Mouse (Mus musculus): ENCODE data around the gene Clmn. TPM values are rescaled to one million over a fixed set of nuclear protein-coding genes. Genes with fewer than 3 reads are reported as not detected.

The Clmn gene
- polyA plus RNA-seq, 1 experiment, result 21.3 TPM

- no peaks in the 10 kb centered on the region for H3K4me1 ChIP-seq (ENCODE audit: control insufficient read depth, insufficient read depth, low read length)
- no peak for DNase-seq
- WGBS, result 94% methylated on average over 10 of the region's 10 CpGs
- TF ChIP-seq CTCF (conservative IDR thresholded peaks at IDR 0.05; ENCODE audit: insufficient read depth, insufficient read length, low read depth, low read length) (no peak), POLR2A (IDR thresholded peaks at IDR 0.05; ENCODE audit: low read depth, low read length) (no peak)
- H3K27me3 ChIP-seq (replicated peaks; ENCODE audit: control insufficient read depth, insufficient read depth, low read length), result no peaks in the 10 kb centered on the region
- H3K36me3 ChIP-seq (ENCODE audit: control insufficient read depth, insufficient read depth, low read length), result peaks cover 4% of the 10 kb centered on the region
- no peak overlapping the region for H3K27ac ChIP-seq (ENCODE audit: insufficient read depth, low read depth, low read length)
- H3K4me3 ChIP-seq (ENCODE audit: insufficient read depth, low read depth, low read length), result no peak overlapping the region
These were observed 142.8 kb downstream of the Clmn start for GRCm38 (mm10) chr12:104722056-104722455.

GRCm38 (mm10) chr12:104721011-104721410, 143.9 kb downstream of the Clmn start:
- 57% methylated on average over 3 of the region's 3 CpGs for WGBS
- H3K27me3 ChIP-seq (replicated peaks; ENCODE audit: control insufficient read depth, insufficient read depth, low read length), result no peaks in the 10 kb centered on the region
- H3K27ac ChIP-seq (ENCODE audit: insufficient read depth, low read depth, low read length), result no peak overlapping the region
- peaks cover 3% of the 10 kb centered on the region for H3K36me3 ChIP-seq (ENCODE audit: control insufficient read depth, insufficient read depth, low read length)
- H3K4me1 ChIP-seq (ENCODE audit: control insufficient read depth, insufficient read depth, low read length), result no peaks in the 10 kb centered on the region
- no peak overlapping the region for H3K4me3 ChIP-seq (ENCODE audit: insufficient read depth, low read depth, low read length)
- no peak for TF ChIP-seq CTCF (conservative IDR thresholded peaks at IDR 0.05; ENCODE audit: insufficient read depth, insufficient read length, low read depth, low read length)
- no peak for DNase-seq

- Histone ChIP-seq H3K4me1 (ENCODE audit: control insufficient read depth, insufficient read depth, low read length) (no peaks in the 10 kb centered on the region), H3K4me3 (ENCODE audit: insufficient read depth, low read depth, low read length) (no peak overlapping the region), H3K27me3 (replicated peaks; ENCODE audit: control insufficient read depth, insufficient read depth, low read length) (no peaks in the 10 kb centered on the region), H3K36me3 (ENCODE audit: control insufficient read depth, insufficient read depth, low read length) (peaks cover 5% of the 10 kb centered on the region), H3K27ac (ENCODE audit: insufficient read depth, low read depth, low read length) (no peak overlapping the region)
- no peak for TF ChIP-seq POLR2A (IDR thresholded peaks at IDR 0.05; ENCODE audit: low read depth, low read length)
- WGBS, result 73% methylated on average over 5 of the region's 5 CpGs
- no peak for DNase-seq
These were observed 145.9 kb downstream of the Clmn start for GRCm38 (mm10) chr12:104718956-104719355.

- H3K4me1 ChIP-seq (ENCODE audit: control insufficient read depth, insufficient read depth, low read length), result no peaks in the 10 kb centered on the region
- no peak overlapping the region for H3K4me3 ChIP-seq (ENCODE audit: insufficient read depth, low read depth, low read length)
- no peak for TF ChIP-seq POLR2A (IDR thresholded peaks at IDR 0.05; ENCODE audit: low read depth, low read length)
- no peak for TF ChIP-seq CTCF (conservative IDR thresholded peaks at IDR 0.05; ENCODE audit: insufficient read depth, insufficient read length, low read depth, low read length)
- H3K27ac ChIP-seq (ENCODE audit: insufficient read depth, low read depth, low read length), result no peak overlapping the region
- 84% methylated on average over 5 of the region's 5 CpGs for WGBS
- no peaks in the 10 kb centered on the region for H3K27me3 ChIP-seq (replicated peaks; ENCODE audit: control insufficient read depth, insufficient read depth, low read length)
- DNase-seq, result no peak
- H3K36me3 ChIP-seq (ENCODE audit: control insufficient read depth, insufficient read depth, low read length), result peaks cover 7% of the 10 kb centered on the region
These were observed 148.5 kb downstream of the Clmn start for GRCm38 (mm10) chr12:104716409-104716808.

GRCm38 (mm10) chr12:104715453-104715852, 149.4 kb downstream of the Clmn start:
- Histone ChIP-seq H3K4me3 (ENCODE audit: insufficient read depth, low read depth, low read length) (no peak overlapping the region), H3K4me1 (ENCODE audit: control insufficient read depth, insufficient read depth, low read length) (no peaks in the 10 kb centered on the region), H3K27me3 (replicated peaks; ENCODE audit: control insufficient read depth, insufficient read depth, low read length) (no peaks in the 10 kb centered on the region), H3K36me3 (ENCODE audit: control insufficient read depth, insufficient read depth, low read length) (peaks cover 8% of the 10 kb centered on the region), H3K27ac (ENCODE audit: insufficient read depth, low read depth, low read length) (no peak overlapping the region)
- no peak for TF ChIP-seq POLR2A (IDR thresholded peaks at IDR 0.05; ENCODE audit: low read depth, low read length)
- TF ChIP-seq CTCF (conservative IDR thresholded peaks at IDR 0.05; ENCODE audit: insufficient read depth, insufficient read length, low read depth, low read length), result no peak
- no peak for DNase-seq
- 91% methylated on average over 5 of the region's 5 CpGs for WGBS

Other genes with a start within 250 kb of the Clmn start
- 8.3 and 9.0 TPM in 2 replicates for gene Dicer1, start 113.1 kb downstream of the Clmn start, polyA plus RNA-seq (2012; rRNA removed)
- 2.7 and 3.1 TPM in 2 replicates for gene Syne3, start 144.7 kb upstream of the Clmn start, polyA plus RNA-seq (2012; rRNA removed)
- 138 and 139 TPM in 2 replicates for gene Glrx5, start 167.6 kb upstream of the Clmn start, polyA plus RNA-seq (2012; rRNA removed)

All from kidney, adult 2 months (tissue).